Mouse (Mus musculus) left cerebral cortex, adult 2 months (tissue): Measurements from ENCODE around the gene Slc4a8. TPM values are rescaled to one million over a fixed set of nuclear protein-coding genes. Genes with fewer than 3 reads are reported as not detected.
"Not testable (repeated sequence)": the region's sequence is repeated elsewhere in the genome, so short reads cannot be mapped to it uniquely, and the experiment has no call there.

Experiments
- DNase-seq, 2 experiments: peaks; one replicate each; pipeline ENCODE4 v3.0.0; 2021 to 2022; ENCODE audit warnings: low spot score in 2 of 2, mixed read lengths in 1 of 2; ENCODE audit errors: extremely low spot score in 1 of 2
- H3K27ac ChIP-seq: fragments of 200-600 bp; 2 replicates; pipeline ENCODE4 v1.8.1; 2022
- H3K4me3 ChIP-seq: fragments of 200-600 bp; 2 replicates; pipeline ENCODE4 v1.8.1; 2022
- CTCF ChIP-seq: fragments of 200-600 bp; IDR thresholded peaks from 2 replicates; pipeline ENCODE4 v1.8.1; 2022; ENCODE audit warnings: antibody characterized with exemption, mild to moderate bottlenecking, moderate library complexity
- intact Hi-C: fragments of 180-260 bp; cut with DNase I; formaldehyde crosslinking; loops from one replicate; pipeline ENCODE4 v1.15.1; 2025
- total RNA-seq, 2 experiments: library from RNA; stranded (reverse); gene quantifications; 2 replicates each; pipeline ENCODE4 v1.2.3; 2021

Gene Slc4a8
- total RNA-seq, 2 experiments from 2014 or later: 78.4 to 79.0 TPM

- TF ChIP-seq CTCF: no peak
- Histone ChIP-seq H3K27ac (peak overlapping the region; percentile 93), H3K4me3 (peak overlapping the region; percentile 78)
- DNase-seq: no peak
- intact Hi-C loops: loop anchor here (2.0 kb wide), 1 partner anchor 110 kb away; no protein-coding TSS in a partner anchor
Observed at GRCm38 (mm10) chr15:100761036-100761418, 520 bp upstream of the Slc4a8 start.

DNA sequence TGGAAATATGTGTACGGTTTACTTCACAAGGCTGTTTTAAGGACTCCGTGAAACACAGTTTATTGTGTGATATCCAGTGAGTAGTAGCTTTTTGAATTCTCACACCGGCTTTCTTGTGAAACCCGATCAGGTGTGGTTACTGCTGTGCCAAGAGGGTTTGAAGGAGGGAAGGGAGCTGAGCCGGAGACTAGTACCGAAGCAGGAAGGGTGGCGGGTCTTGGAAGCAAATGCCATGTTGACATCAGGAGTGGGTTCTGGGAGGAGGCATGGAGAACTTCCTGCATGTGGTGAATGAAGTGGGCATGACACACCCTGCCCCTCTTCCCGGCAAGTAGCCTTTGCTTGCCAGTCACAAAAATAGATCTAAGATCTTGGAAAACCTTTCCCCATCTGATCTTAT is 1.1 kb downstream of the Slc4a8 start:
- intact Hi-C loops: no loop called here
- TF ChIP-seq CTCF: no peak
- H3K4me3 ChIP-seq: peak overlapping the region; percentile 78
- peak overlapping the region; percentile 93 for H3K27ac ChIP-seq
- no peak for DNase-seq

DNA sequence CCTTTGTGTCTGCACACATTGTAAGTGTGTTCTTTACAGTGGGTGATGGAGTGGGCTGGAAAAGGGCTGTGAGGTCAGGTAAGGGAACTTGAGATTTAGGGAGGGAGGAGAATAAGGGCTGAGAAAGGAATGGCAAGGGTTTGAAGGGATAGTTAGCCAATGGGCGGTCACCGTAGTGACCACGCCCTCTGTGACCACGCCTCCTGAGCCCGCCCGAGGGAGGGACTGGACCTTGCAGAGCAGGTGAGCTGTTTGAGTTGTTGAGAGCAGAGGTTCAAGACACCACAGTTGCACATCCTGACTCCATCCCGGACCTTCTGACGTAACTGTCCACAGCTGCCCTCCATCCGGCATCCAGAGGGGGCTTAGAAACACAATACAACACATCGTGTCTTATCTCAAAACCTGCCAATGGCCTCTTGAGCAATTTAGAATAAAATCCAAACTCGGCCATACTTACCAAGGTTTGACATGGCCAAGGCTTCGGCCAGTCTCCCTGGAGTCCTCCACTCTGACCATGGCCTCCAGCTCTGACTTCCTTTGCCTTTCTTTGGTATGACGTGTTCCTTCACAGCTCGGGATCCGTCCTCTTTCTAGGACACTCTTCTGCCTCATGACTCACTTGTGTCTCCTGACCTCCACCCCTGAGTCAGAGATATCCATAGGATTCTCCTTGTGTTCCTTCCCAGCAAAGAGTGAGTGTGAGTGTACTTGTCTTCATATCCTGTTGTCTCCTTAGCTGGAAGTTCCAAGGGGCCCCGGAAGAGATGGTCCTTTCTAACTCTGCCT is 2.8 kb downstream of the Slc4a8 start:
- no peak overlapping the region for H3K27ac ChIP-seq
- intact Hi-C loops: no loop called here
- H3K4me3 ChIP-seq: no peak overlapping the region
- TF ChIP-seq CTCF: no peak
- no peak for DNase-seq

GRCm38 (mm10) chr15:100766826-100767225 is 5.3 kb downstream of the Slc4a8 start:
- intact Hi-C loops: no loop called here
- H3K27ac ChIP-seq: peak overlapping the region; percentile 40; the same call in 1 of the 2 replicates
- no peak for DNase-seq

GRCm38 (mm10) chr15:100767851-100768250 is 6.3 kb downstream of the Slc4a8 start:
- TF ChIP-seq CTCF: no peak
- no peak for DNase-seq
- intact Hi-C loops: no loop called here
- Histone ChIP-seq H3K4me3 (no peak overlapping the region), H3K27ac (no peak overlapping the region)

More at GRCm38 (mm10) chr15:100766826-100767225, 5.3 kb downstream of the Slc4a8 start:
- no peak overlapping the region for H3K4me3 ChIP-seq
- TF ChIP-seq CTCF: no peak

DNA sequence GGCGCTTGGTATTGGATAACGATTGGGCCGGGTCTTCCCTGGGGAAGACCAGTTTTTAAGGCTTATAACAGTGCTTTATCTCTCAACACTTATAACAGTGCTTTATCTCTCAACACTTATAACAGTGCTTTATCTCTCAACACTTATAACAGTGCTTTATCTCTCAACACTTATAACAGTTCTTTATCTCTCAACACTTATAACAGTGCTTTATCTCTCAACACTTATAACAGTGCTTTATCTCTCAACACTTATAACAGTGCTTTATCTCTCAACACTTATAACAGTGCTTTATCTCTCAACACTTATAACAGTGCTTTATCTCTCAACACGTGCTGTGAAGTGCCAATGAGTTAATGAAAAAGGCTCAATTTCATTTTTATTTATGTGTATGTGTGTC is 7.5 kb downstream of the Slc4a8 start:
- intact Hi-C loops, H3K4me3 ChIP-seq, H3K27ac ChIP-seq, DNase-seq: not testable (repeated sequence)

DNA sequence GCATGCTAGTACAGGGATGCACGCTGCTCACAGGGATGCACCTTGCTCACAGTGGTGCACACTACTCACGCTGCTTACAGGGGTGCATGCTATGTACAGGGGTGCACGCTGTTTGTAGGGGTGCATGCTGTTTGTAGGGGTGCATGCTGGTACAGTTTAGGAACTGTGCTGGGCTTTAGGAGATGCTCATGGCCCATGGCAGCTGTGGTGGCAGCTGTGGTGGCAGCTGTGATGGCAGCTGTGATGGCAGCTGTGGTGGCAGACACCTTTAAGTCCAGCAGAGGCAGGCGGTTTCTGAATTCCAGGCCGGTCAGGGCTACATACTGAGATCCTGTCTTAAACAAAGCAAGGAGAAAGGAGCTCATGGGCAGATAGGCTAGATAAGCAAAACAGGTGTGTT is 8.8 kb downstream of the Slc4a8 start:
- Histone ChIP-seq H3K4me3 (no peak overlapping the region), H3K27ac (peak overlapping the region; percentile 6; the same call in 1 of the 2 replicates)
- TF ChIP-seq CTCF: no peak
- no peak for DNase-seq
- intact Hi-C loops: no loop called here

DNA sequence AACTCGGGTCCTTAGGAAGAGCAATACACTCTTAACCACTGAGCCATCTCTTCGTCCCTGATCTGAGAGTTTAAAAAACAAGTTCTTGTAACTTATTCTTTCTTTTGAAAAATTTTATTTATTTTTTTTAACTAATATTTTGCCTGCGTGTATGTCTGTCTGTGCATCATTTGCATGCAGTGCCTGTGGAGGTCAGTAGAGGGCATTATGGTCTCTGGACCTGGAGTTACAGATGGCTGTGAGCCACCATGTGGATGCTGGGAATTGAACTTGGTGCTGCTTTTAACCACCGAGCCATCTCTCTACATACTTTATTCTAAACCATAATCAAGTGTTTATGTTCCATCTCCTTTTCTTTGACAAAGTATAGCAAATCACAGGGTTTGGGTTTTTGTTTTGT is 11.1 kb downstream of the Slc4a8 start:
- peak; percentile 16 for TF ChIP-seq CTCF
- intact Hi-C loops: no loop called here

GRCm38 (mm10) chr15:100773859-100774258 is 12.3 kb downstream of the Slc4a8 start:
- H3K27ac ChIP-seq, intact Hi-C loops, DNase-seq: not testable (repeated sequence)

More for the DNA sequence above, 11.1 kb downstream of the Slc4a8 start:
- no peak overlapping the region for H3K27ac ChIP-seq
- H3K4me3 ChIP-seq: no peak overlapping the region
- no peak for DNase-seq

DNA sequence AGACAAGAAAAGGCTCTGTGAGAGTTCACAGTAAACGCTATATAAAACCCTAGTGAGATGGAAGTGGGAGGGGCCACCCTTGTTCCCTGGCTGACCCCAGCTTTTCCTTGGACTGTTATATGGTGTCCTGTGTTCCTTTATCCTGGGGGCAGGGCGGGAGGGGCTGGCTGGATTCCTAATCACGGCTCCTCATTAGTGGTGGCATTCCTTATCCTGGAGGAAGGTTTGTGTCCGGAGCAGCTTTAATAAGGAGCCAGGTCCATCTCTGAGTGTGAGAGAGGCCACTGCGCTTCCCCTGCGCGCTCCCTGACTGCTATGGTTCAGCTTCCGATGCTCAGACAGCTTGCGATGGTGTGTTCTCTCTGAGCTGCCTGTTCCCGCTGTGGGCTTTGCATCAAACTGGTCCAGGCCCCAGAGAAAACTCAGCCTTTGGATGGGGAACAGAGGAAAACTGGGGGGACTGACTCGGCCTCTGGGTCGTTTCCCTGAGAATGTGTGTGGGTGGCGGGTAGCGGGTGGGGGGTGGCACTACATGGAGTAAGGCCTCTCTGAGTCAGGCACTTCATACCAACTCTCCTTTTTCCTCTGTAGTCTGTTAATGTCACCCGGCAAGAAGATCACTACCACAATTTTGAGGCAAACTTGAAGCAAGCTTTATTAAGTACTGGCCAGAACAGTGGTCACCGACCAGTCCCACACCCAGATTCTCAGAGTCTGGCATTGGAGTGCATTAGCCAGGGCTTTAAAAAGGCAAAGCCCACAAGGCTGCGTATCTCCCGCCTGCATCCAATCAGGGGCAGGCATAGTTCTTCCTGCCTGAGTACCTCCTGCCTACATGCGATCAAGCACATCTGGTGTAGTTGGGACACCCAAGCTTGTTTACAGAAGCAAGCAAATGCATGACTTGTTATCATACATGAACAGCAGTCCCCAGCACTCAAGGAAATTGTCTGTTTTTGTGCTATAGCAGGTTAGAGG is 13.9 kb downstream of the Slc4a8 start:
- no peak for TF ChIP-seq CTCF
- Histone ChIP-seq H3K27ac (peak overlapping the region; percentile 36; the same call in 1 of the 2 replicates), H3K4me3 (no peak overlapping the region)
- no peak for DNase-seq
- intact Hi-C loops: no loop called here

More at GRCm38 (mm10) chr15:100773859-100774258, 12.3 kb downstream of the Slc4a8 start:
- H3K4me3 ChIP-seq: not testable (repeated sequence)

DNA sequence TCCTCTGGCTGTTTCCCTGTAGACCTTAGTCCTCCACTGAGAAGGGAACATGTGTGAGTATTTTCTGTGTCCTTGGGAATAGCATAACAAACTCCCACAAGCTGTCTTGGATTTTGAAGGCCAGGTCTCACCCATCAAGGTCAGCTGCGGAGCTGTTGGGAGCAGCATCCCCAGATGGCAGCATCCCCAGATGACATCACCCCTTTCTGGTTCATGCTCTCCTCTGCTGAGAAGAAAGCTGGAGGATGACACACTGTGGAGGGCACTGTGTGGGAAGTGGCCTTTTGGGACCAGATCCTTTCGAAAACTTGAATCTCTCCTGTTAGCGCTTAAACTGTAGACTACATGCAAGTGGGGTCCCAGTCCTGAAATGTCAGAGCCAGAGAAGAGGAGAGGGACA is 14.9 kb downstream of the Slc4a8 start:
- TF ChIP-seq CTCF: no peak
- Histone ChIP-seq H3K27ac (0 out of 2 replicates have a peak overlapping the region, but pooled peaks have one; percentile 19), H3K4me3 (no peak overlapping the region)
- no peak for DNase-seq
- intact Hi-C loops: no loop called here
